Mouse (Mus musculus) liver, embryonic 11.5 days (tissue): ENCODE data around the gene S100b. TPM values are rescaled to one million over a fixed set of nuclear protein-coding genes. Genes with fewer than 3 reads are reported as not detected.

Experiments used
- ATAC-seq: fragments of 200-750 bp; cut with Nextera tagmentation; replicated peaks from 2 replicates; pipeline ENCODE4 v1.8.0; 2017; ENCODE audit warnings: moderate number of reproducible peaks, mild to moderate bottlenecking, moderate TSS enrichment, moderate library complexity; ENCODE audit not compliant: low FRiP score
- DNase-seq: peaks from one replicate; pipeline ENCODE4 v3.0.0-alpha.2; 2017; ENCODE audit warnings: low spot score
- H3K27ac ChIP-seq: fragments of 300-500 bp; sonication (generic); 2 replicates; pipeline ENCODE4 v1.5.1; 2014; ENCODE audit warnings: mild to moderate bottlenecking, low read depth, low read length, control low read depth
- H3K27me3 ChIP-seq: fragments of 300-500 bp; sonication (generic); replicated peaks from 2 replicates; pipeline ENCODE4 v1.6.1; 2014; ENCODE audit warnings: low read length, mixed read lengths; ENCODE audit not compliant: control insufficient read depth, insufficient read depth
- H3K36me3 ChIP-seq: fragments of 300-500 bp; sonication (generic); 2 replicates; pipeline ENCODE4 v1.6.1; 2014; ENCODE audit warnings: mild to moderate bottlenecking, low read length, moderate library complexity, mixed read lengths; ENCODE audit not compliant: control insufficient read depth, insufficient read depth
- H3K4me1 ChIP-seq: fragments of 300-500 bp; sonication (generic); replicated peaks from 2 replicates; pipeline ENCODE4 v1.6.1; 2014; ENCODE audit warnings: low read length, mixed read lengths; ENCODE audit not compliant: control insufficient read depth, insufficient read depth
- H3K4me2 ChIP-seq: fragments of 300-500 bp; sonication (generic); 2 replicates; pipeline ENCODE4 v1.6.1; 2014; ENCODE audit warnings: mild to moderate bottlenecking, control low read depth, moderate library complexity
- H3K4me3 ChIP-seq: fragments of 300-500 bp; sonication (generic); 2 replicates; pipeline ENCODE4 v1.5.1; 2014; ENCODE audit warnings: low read depth, low read length, control low read depth
- H3K9ac ChIP-seq: fragments of 300-500 bp; sonication (generic); 2 replicates; pipeline ENCODE4 v1.6.1; 2014; ENCODE audit warnings: low read depth, low read length, control low read depth
- H3K9me3 ChIP-seq: fragments of 300-500 bp; sonication (generic); 2 replicates; pipeline ENCODE4 v1.6.1; 2016; ENCODE audit warnings: low read length, inconsistent platforms, mixed read lengths; ENCODE audit not compliant: control insufficient read depth
- WGBS: fragments of 180-500 bp; shearing (Covaris S2); extraction: QIAGEN DNeasy Blood & Tissue Kit; methylation state at CpG from one replicate; pipeline ENCODE4 v1.1.7; 2014; 5-methylcytosine and 5-hydroxymethylcytosine counted together
- polyA plus RNA-seq: library from polyadenylated mRNA; unstranded; fragments of >200 nt; fragmentation: Nextera tagmentation; extraction: Ambion mirVana; gene quantifications from 2 replicates; pipeline ENCODE4 v1.2.1, GENCODE M21; 2014

Gene S100b
- polyA plus RNA-seq, 1 experiment from 2014 or later = not detected

- ATAC-seq (no peak), DNase-seq (no peak)
- H3K36me3 ChIP-seq = no peaks in the 10 kb centered on the region
- no peak overlapping the region for H3K27ac ChIP-seq
- H3K4me2 ChIP-seq = no peak overlapping the region
- no peaks in the 10 kb centered on the region for H3K27me3 ChIP-seq
- WGBS = 85% methylated on average over 1 of the region's 1 CpGs
- H3K4me3 ChIP-seq = no peak overlapping the region
- H3K9ac ChIP-seq = no peak overlapping the region
- H3K9me3 ChIP-seq = no peaks in the 10 kb centered on the region
- no peaks in the 10 kb centered on the region; the same call in 1 of the 2 replicates for H3K4me1 ChIP-seq
Observed at GRCm38 (mm10) chr10:76253079-76253478, 574 bp upstream of the S100b start.

- WGBS = 80% methylated on average over 6 of the region's 6 CpGs
- ATAC-seq (no peak), DNase-seq (no peak)
- no peak overlapping the region for H3K4me3 ChIP-seq
- no peak overlapping the region for H3K27ac ChIP-seq
- H3K4me1 ChIP-seq = no peaks in the 10 kb centered on the region; the same call in 1 of the 2 replicates
- H3K9ac ChIP-seq = no peak overlapping the region
- no peaks in the 10 kb centered on the region for H3K27me3 ChIP-seq
- no peak overlapping the region for H3K4me2 ChIP-seq
- no peaks in the 10 kb centered on the region for H3K9me3 ChIP-seq
- no peaks in the 10 kb centered on the region for H3K36me3 ChIP-seq
Observed at GRCm38 (mm10) chr10:76255617-76256016, 2.0 kb downstream of the S100b start.

GRCm38 (mm10) chr10:76257231-76257630 is 3.6 kb downstream of the S100b start:
- Histone ChIP-seq H3K9me3 (no peaks in the 10 kb centered on the region), H3K27me3 (no peaks in the 10 kb centered on the region), H3K36me3 (no peaks in the 10 kb centered on the region), H3K4me3 (no peak overlapping the region), H3K27ac (no peak overlapping the region), H3K9ac (no peak overlapping the region), H3K4me1 (no peaks in the 10 kb centered on the region; the same call in 1 of the 2 replicates), H3K4me2 (no peak overlapping the region)
- ATAC-seq = no peak
- no peak for DNase-seq
- WGBS = 91% methylated on average over 7 of the region's 7 CpGs

GRCm38 (mm10) chr10:76257719-76258390 is 4.2 kb downstream of the S100b start:
- Histone ChIP-seq H3K4me1 (no peaks in the 10 kb centered on the region; the same call in 1 of the 2 replicates), H3K4me3 (no peak overlapping the region), H3K9me3 (no peaks in the 10 kb centered on the region), H3K36me3 (no peaks in the 10 kb centered on the region), H3K27me3 (no peaks in the 10 kb centered on the region), H3K9ac (no peak overlapping the region), H3K4me2 (no peak overlapping the region), H3K27ac (no peak overlapping the region)
- WGBS = 71% methylated on average over 12 of the region's 12 CpGs
- ATAC-seq = no peak
- no peak for DNase-seq

- Histone ChIP-seq H3K9ac (no peak overlapping the region), H3K4me2 (no peak overlapping the region), H3K36me3 (no peaks in the 10 kb centered on the region), H3K27ac (no peak overlapping the region), H3K9me3 (no peaks in the 10 kb centered on the region), H3K27me3 (no peaks in the 10 kb centered on the region), H3K4me1 (no peaks in the 10 kb centered on the region), H3K4me3 (no peak overlapping the region)
- DNase-seq (no peak), ATAC-seq (no peak)
- WGBS = 64% methylated on average over 18 of the region's 18 CpGs
Observed at GRCm38 (mm10) chr10:76259566-76260232, 6.0 kb downstream of the S100b start.

GRCm38 (mm10) chr10:76260358-76261059 is 6.9 kb downstream of the S100b start:
- H3K27ac ChIP-seq = no peak overlapping the region
- H3K36me3 ChIP-seq = no peaks in the 10 kb centered on the region
- H3K4me3 ChIP-seq = no peak overlapping the region
- ATAC-seq (no peak), DNase-seq (no peak)
- no peaks in the 10 kb centered on the region for H3K27me3 ChIP-seq
- 61% methylated on average over 11 of the region's 11 CpGs for WGBS
- H3K9ac ChIP-seq = no peak overlapping the region
- H3K4me2 ChIP-seq = no peak overlapping the region
- no peaks in the 10 kb centered on the region for H3K9me3 ChIP-seq
- H3K4me1 ChIP-seq = no peaks in the 10 kb centered on the region

- peak; percentile 47; the same call in 1 of the 2 replicates for ATAC-seq
Observed at GRCm38 (mm10) chr10:76261447-76261846, 7.8 kb downstream of the S100b start.

GRCm38 (mm10) chr10:76262431-76262830 is 8.8 kb downstream of the S100b start:
- H3K9me3 ChIP-seq = no peaks in the 10 kb centered on the region
- 0 out of 2 replicates have a peak, but pooled peaks cover 2% of the 10 kb centered on the region for H3K36me3 ChIP-seq
- DNase-seq (no peak), ATAC-seq (no peak)
- 73% methylated on average over 4 of the region's 4 CpGs for WGBS
- H3K9ac ChIP-seq = no peak overlapping the region
- H3K4me1 ChIP-seq = no peaks in the 10 kb centered on the region
- no peak overlapping the region for H3K4me3 ChIP-seq
- no peak overlapping the region for H3K27ac ChIP-seq
- no peak overlapping the region for H3K4me2 ChIP-seq
- H3K27me3 ChIP-seq = no peaks in the 10 kb centered on the region

More at GRCm38 (mm10) chr10:76261447-76261846, 7.8 kb downstream of the S100b start:
- no peak overlapping the region for H3K27ac ChIP-seq
- WGBS = 55% methylated on average over 3 of the region's 3 CpGs
- H3K4me1 ChIP-seq = no peaks in the 10 kb centered on the region
- H3K9ac ChIP-seq = no peak overlapping the region
- DNase-seq = no peak
- H3K4me2 ChIP-seq = no peak overlapping the region
- H3K36me3 ChIP-seq = 0 out of 2 replicates have a peak, but pooled peaks cover 2% of the 10 kb centered on the region
- no peaks in the 10 kb centered on the region for H3K27me3 ChIP-seq
- H3K4me3 ChIP-seq = no peak overlapping the region
- no peaks in the 10 kb centered on the region for H3K9me3 ChIP-seq
